25 mouse cellular contexts compared by ENCODE assay signal in the genomic region with DNA sequence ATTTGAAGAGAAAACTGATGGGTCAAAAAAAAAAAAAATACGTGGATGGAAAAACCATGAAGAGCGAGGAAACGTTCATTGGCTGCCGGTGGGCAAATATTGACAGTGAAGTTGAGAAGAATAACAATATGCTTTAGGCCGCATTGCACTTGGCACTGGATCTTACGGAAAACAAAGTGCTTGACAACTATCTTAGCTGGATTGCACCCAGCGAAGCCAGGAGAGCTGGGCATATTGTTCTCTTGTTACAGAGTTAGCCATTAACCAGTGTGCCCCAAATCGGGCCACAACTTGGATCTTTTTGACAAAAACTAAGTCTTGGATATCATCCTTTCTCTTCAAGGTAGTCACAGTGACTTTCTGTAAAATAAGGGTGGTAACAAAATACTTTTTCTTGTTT.
"Had no signal": no experiment of that assay in that cellular context is flagged by ENCODE, and none has a peak within 500 bp of the region (broad histone marks: within the 10 kb centered on the region; RNA-seq: fewer than 3 reads in every experiment).

No protein-coding gene starts in this region.

- H3K4me3 ChIP-seq: gastrocnemius, adult 2 months; heart, embryonic 10.5 days; heart, embryonic 12.5 days; hindbrain, embryonic 10.5 days; hindbrain, embryonic 12.5 days; intestine, embryonic 15.5 days; kidney, embryonic 15.5 days; layer of hippocampus, adult 2 months; left cerebral cortex, adult 2 months; limb, embryonic 10.5 days; limb, embryonic 12.5 days; liver, embryonic 12.5 days had no signal

- H3K27me3 ChIP-seq: heart, embryonic 12.5 days; hindbrain, embryonic 12.5 days; intestine, embryonic 15.5 days; kidney, embryonic 15.5 days; limb, embryonic 12.5 days; liver, embryonic 12.5 days had no signal

- ATAC-seq: hindbrain, embryonic 16.5 days; inflammation-experienced regulatory T-cells, adult 6 months; intestine, embryonic 15.5 days; intestine, postnatal 0 days; liver, embryonic 12.5 days had no signal

- H3K27ac ChIP-seq: gastrocnemius, adult 2 months; heart, embryonic 10.5 days; hindbrain, embryonic 10.5 days; hindbrain, embryonic 12.5 days; hindbrain, embryonic 14.5 days; intestine, embryonic 15.5 days; kidney, embryonic 15.5 days; kidney, postnatal 0 days; layer of hippocampus, adult 2 months; left cerebral cortex, adult 2 months; limb, embryonic 10.5 days; limb, embryonic 12.5 days had no signal

- H3K9ac ChIP-seq: heart, embryonic 12.5 days; hindbrain, embryonic 12.5 days; hindbrain, embryonic 14.5 days; intestine, embryonic 15.5 days; kidney, embryonic 15.5 days; limb, embryonic 12.5 days; liver, embryonic 12.5 days had no signal

- H3K4me2 ChIP-seq: heart, embryonic 12.5 days; hindbrain, embryonic 12.5 days; hindbrain, embryonic 14.5 days; intestine, embryonic 15.5 days; kidney, embryonic 15.5 days; limb, embryonic 12.5 days; liver, embryonic 12.5 days had no signal

- H3K36me3 ChIP-seq: heart, embryonic 10.5 days; heart, embryonic 12.5 days; hindbrain, embryonic 10.5 days; hindbrain, embryonic 12.5 days; intestine, embryonic 15.5 days; kidney, embryonic 15.5 days; limb, embryonic 10.5 days; limb, embryonic 12.5 days; liver, embryonic 12.5 days had no signal

- DNase-seq: gastrocnemius, adult 2 months; gastrocnemius, postnatal 10 days; gastrocnemius, postnatal 25 days; heart, adult 18-20 months; heart, postnatal 10 days; heart, postnatal 4 days; kidney, adult 18-20 months; kidney, adult 9 months; kidney, postnatal 4 days had no signal

- H3K9me3 ChIP-seq: heart, embryonic 10.5 days; heart, embryonic 12.5 days; hindbrain, embryonic 10.5 days; hindbrain, embryonic 12.5 days; intestine, embryonic 15.5 days; kidney, embryonic 15.5 days; limb, embryonic 10.5 days; limb, embryonic 12.5 days; liver, embryonic 12.5 days had no signal
